Mouse (Mus musculus): ENCODE data around the gene Vipr1. TPM values are rescaled to one million over a fixed set of nuclear protein-coding genes. Genes with fewer than 3 reads are reported as not detected.

The Vipr1 gene
- polyA plus RNA-seq, 1 experiment: 8.0 TPM

- no peak for DNase-seq (ENCODE audit: low read depth in 1 of 2, low spot score in 2 of 2)
- TF ChIP-seq CTCF (IDR thresholded peaks at IDR 0.05; ENCODE audit: extremely low read depth, insufficient read depth, insufficient read length, insufficient replicate concordance): no peak
- WGBS: 62% methylated on average over 8 of the region's 8 CpGs
- peak overlapping the region; percentile 26 for H3K27ac ChIP-seq (ENCODE audit: insufficient read depth, low read length)
- no peaks in the 10 kb centered on the region for H3K27me3 ChIP-seq (ENCODE audit: control insufficient read depth, insufficient read depth, low read length)
- H3K4me3 ChIP-seq (ENCODE audit: extremely low read depth, insufficient read depth, insufficient read length): no peak overlapping the region
- peaks cover 2% of the 10 kb centered on the region; the same call in 1 of the 2 replicates for H3K36me3 ChIP-seq (ENCODE audit: control insufficient read depth, insufficient read depth, low read length)
- peaks cover 37% of the 10 kb centered on the region; the same call in 1 of the 2 replicates for H3K4me1 ChIP-seq (ENCODE audit: control insufficient read depth, insufficient read depth, insufficient read length)
Observed at GRCm38 (mm10) chr9:121681191-121681590, 38.7 kb downstream of the Vipr1 start.

GRCm38 (mm10) chr9:121682037-121682680 lies 39.6 kb downstream of the Vipr1 start:
- Histone ChIP-seq H3K4me1 (ENCODE audit: control insufficient read depth, insufficient read depth, insufficient read length) (peaks cover 28% of the 10 kb centered on the region; the same call in 1 of the 2 replicates), H3K36me3 (ENCODE audit: control insufficient read depth, insufficient read depth, low read length) (peaks cover 2% of the 10 kb centered on the region; the same call in 1 of the 2 replicates), H3K27ac (ENCODE audit: insufficient read depth, low read length) (peak overlapping the region; percentile 72), H3K4me3 (ENCODE audit: extremely low read depth, insufficient read depth, insufficient read length) (no peak overlapping the region), H3K27me3 (ENCODE audit: control insufficient read depth, insufficient read depth, low read length) (no peaks in the 10 kb centered on the region)
- DNase-seq (ENCODE audit: low read depth in 1 of 2, low spot score in 2 of 2): no peak
- no peak for TF ChIP-seq POLR2A (IDR thresholded peaks at IDR 0.05; ENCODE audit: low read depth, low read length)
- no peak for TF ChIP-seq CTCF (IDR thresholded peaks at IDR 0.05; ENCODE audit: extremely low read depth, insufficient read depth, insufficient read length, insufficient replicate concordance)
- WGBS: 24% methylated on average over 18 of the region's 18 CpGs

DNA sequence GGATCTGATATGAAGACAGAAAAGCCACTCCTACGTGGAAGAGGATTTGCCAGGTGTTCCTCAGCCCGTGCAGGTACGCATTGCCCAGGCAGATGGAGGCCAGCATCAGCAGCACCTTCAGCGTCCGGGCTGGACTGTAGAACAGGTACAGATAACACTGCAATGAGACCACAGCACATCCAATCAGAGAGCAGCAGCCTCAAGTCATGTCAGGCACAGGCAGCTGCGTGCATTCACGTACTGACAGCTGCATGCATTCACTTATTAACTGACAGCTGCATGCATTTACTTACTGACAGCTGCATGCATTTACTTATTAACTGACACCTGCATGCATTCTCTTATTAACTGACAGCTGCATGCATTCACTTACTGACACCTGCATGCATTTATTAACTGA lies 42.2 kb downstream of the Vipr1 start:
- peaks cover 3% of the 10 kb centered on the region for H3K36me3 ChIP-seq (ENCODE audit: control insufficient read depth, insufficient read depth, low read length)
- no peak for DNase-seq (ENCODE audit: low read depth in 1 of 2, low spot score in 2 of 2)
- 91% methylated on average over 7 of the region's 7 CpGs for WGBS

DNA sequence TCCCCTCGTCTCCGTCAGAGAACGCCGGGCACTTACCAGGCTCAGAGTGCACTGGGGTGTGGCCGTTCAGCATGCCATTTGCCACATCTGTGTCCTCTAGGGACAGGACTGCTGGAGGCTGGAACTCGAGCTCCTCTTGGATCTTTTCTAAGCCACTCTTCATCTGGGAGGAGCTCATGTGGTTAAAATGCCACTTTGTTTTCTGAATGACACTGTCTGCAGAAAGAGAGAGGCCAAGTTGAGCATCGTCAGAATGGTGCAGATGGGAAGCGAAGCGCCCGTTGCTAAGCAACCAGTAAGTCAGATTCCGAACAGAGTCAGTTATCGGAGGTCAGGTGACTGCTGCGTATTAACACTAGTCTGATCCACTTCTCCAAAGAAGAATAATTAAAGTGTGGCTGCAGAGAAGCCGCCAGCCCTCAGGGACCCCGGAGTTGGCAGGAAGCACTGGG lies 47.7 kb downstream of the Vipr1 start:
- no peak for TF ChIP-seq POLR2A (IDR thresholded peaks at IDR 0.05; ENCODE audit: low read depth, low read length)
- TF ChIP-seq CTCF (IDR thresholded peaks at IDR 0.05; ENCODE audit: extremely low read depth, insufficient read depth, insufficient read length, insufficient replicate concordance): no peak
- H3K4me3 ChIP-seq (ENCODE audit: extremely low read depth, insufficient read depth, insufficient read length): no peak overlapping the region
- H3K4me1 ChIP-seq (ENCODE audit: control insufficient read depth, insufficient read depth, insufficient read length): no peaks in the 10 kb centered on the region; the same call in 1 of the 2 replicates
- no peak for DNase-seq (ENCODE audit: low read depth in 1 of 2, low spot score in 2 of 2)
- no peaks in the 10 kb centered on the region for H3K27me3 ChIP-seq (ENCODE audit: control insufficient read depth, insufficient read depth, low read length)
- H3K27ac ChIP-seq (ENCODE audit: insufficient read depth, low read length): no peak overlapping the region
- H3K36me3 ChIP-seq (ENCODE audit: control insufficient read depth, insufficient read depth, low read length): peaks cover 4% of the 10 kb centered on the region
- WGBS: 82% methylated on average over 15 of the region's 15 CpGs

More for the DNA sequence above, 42.2 kb downstream of the Vipr1 start:
- TF ChIP-seq CTCF (IDR thresholded peaks at IDR 0.05; ENCODE audit: extremely low read depth, insufficient read depth, insufficient read length, insufficient replicate concordance) (no peak), POLR2A (IDR thresholded peaks at IDR 0.05; ENCODE audit: low read depth, low read length) (no peak)
- Histone ChIP-seq H3K27ac (ENCODE audit: insufficient read depth, low read length) (no peak overlapping the region), H3K27me3 (ENCODE audit: control insufficient read depth, insufficient read depth, low read length) (no peaks in the 10 kb centered on the region), H3K4me1 (ENCODE audit: control insufficient read depth, insufficient read depth, insufficient read length) (peaks cover 12% of the 10 kb centered on the region; the same call in 1 of the 2 replicates), H3K4me3 (ENCODE audit: extremely low read depth, insufficient read depth, insufficient read length) (no peak overlapping the region)

- Histone ChIP-seq H3K27ac (ENCODE audit: insufficient read depth, low read length) (no peak overlapping the region), H3K4me1 (ENCODE audit: control insufficient read depth, insufficient read depth, insufficient read length) (no peaks in the 10 kb centered on the region; the same call in 1 of the 2 replicates), H3K4me3 (ENCODE audit: extremely low read depth, insufficient read depth, insufficient read length) (no peak overlapping the region), H3K27me3 (ENCODE audit: control insufficient read depth, insufficient read depth, low read length) (no peaks in the 10 kb centered on the region), H3K36me3 (ENCODE audit: control insufficient read depth, insufficient read depth, low read length) (peaks cover 4% of the 10 kb centered on the region)
- TF ChIP-seq POLR2A (IDR thresholded peaks at IDR 0.05; ENCODE audit: low read depth, low read length) (no peak), CTCF (IDR thresholded peaks at IDR 0.05; ENCODE audit: extremely low read depth, insufficient read depth, insufficient read length, insufficient replicate concordance) (no peak)
- 87% methylated on average over 7 of the region's 7 CpGs for WGBS
- DNase-seq (ENCODE audit: low read depth in 1 of 2, low spot score in 2 of 2): no peak
Observed at GRCm38 (mm10) chr9:121690734-121691133, 48.2 kb downstream of the Vipr1 start.

GRCm38 (mm10) chr9:121694736-121695135 lies 52.2 kb downstream of the Vipr1 start:
- no peak overlapping the region for H3K27ac ChIP-seq (ENCODE audit: insufficient read depth, low read length)
- H3K4me1 ChIP-seq (ENCODE audit: control insufficient read depth, insufficient read depth, insufficient read length): no peaks in the 10 kb centered on the region
- DNase-seq (ENCODE audit: low read depth in 1 of 2, low spot score in 2 of 2): no peak
- no peaks in the 10 kb centered on the region for H3K27me3 ChIP-seq (ENCODE audit: control insufficient read depth, insufficient read depth, low read length)
- 84% methylated on average over 12 of the region's 12 CpGs for WGBS
- no peak overlapping the region for H3K4me3 ChIP-seq (ENCODE audit: extremely low read depth, insufficient read depth, insufficient read length)
- peaks cover 2% of the 10 kb centered on the region for H3K36me3 ChIP-seq (ENCODE audit: control insufficient read depth, insufficient read depth, low read length)
- no peak for TF ChIP-seq POLR2A (IDR thresholded peaks at IDR 0.05; ENCODE audit: low read depth, low read length)
- no peak for TF ChIP-seq CTCF (IDR thresholded peaks at IDR 0.05; ENCODE audit: extremely low read depth, insufficient read depth, insufficient read length, insufficient replicate concordance)

DNA sequence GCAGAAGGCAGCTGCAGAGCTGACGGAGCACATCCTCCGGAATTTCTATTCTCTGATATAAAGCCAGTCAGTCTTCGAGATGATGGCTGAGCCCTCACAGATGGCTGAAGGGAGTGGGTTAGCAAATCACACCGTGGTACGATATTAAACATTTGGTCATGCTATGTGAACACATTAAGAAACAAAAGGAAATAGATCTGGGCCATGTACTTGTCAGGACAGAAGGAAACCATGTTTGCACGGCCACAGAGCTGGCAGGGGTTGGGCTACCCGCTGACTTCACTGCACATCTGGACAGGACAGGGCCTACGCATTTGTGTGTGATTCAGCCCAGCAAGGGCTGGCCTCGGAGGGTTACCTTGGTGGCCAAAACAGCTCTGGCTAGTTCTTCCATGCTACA lies 54.1 kb downstream of the Vipr1 start:
- peaks cover 1% of the 10 kb centered on the region; the same call in 1 of the 2 replicates for H3K36me3 ChIP-seq (ENCODE audit: control insufficient read depth, insufficient read depth, low read length)

More for the DNA sequence above, 54.1 kb downstream of the Vipr1 start:
- WGBS: 98% methylated on average over 9 of the region's 9 CpGs
- Histone ChIP-seq H3K4me1 (ENCODE audit: control insufficient read depth, insufficient read depth, insufficient read length) (no peaks in the 10 kb centered on the region), H3K4me3 (ENCODE audit: extremely low read depth, insufficient read depth, insufficient read length) (no peak overlapping the region), H3K27ac (ENCODE audit: insufficient read depth, low read length) (no peak overlapping the region), H3K27me3 (ENCODE audit: control insufficient read depth, insufficient read depth, low read length) (no peaks in the 10 kb centered on the region)
- TF ChIP-seq POLR2A (IDR thresholded peaks at IDR 0.05; ENCODE audit: low read depth, low read length): no peak
- no peak for TF ChIP-seq CTCF (IDR thresholded peaks at IDR 0.05; ENCODE audit: extremely low read depth, insufficient read depth, insufficient read length, insufficient replicate concordance)
- DNase-seq (ENCODE audit: low read depth in 1 of 2, low spot score in 2 of 2): no peak

Measured in spleen, adult 2 months (tissue).